8 mouse cellular contexts compared by ENCODE assay signal in genomic region chr13:115090069-115090976, GRCm38 (mm10). TPM values are rescaled to one million over a fixed set of nuclear protein-coding genes. Genes with fewer than 3 reads are reported as not detected.
DNase-seq lines count a peak whose midpoint lies in the region; ATAC-seq lines count a peak whose summit lies in the region.

TSS of gene Pelo (minus strand) at chr13:115090186.

- peak; percentile 97 for DNase-seq in CD4-positive, CD25-positive, alpha-beta regulatory T cell, adult 2 months (ENCODE audit: low read depth, low spot score)
- peak; percentile 84 for DNase-seq in fibroblast of lung, adult 2 months (ENCODE audit: low read depth)
- peak; percentile 98 for DNase-seq in kidney, postnatal 14 days
- peak; percentile 94 for DNase-seq in liver, embryonic 13.5 days
- DNase-seq in neural tube, embryonic 10.5 days (ENCODE audit: extremely low spot score, low spot score) = peak; percentile 90

- WGBS in heart, embryonic 14.5 days = under 1% methylated on average over 60 of the region's 60 CpGs
- under 1% methylated on average over 60 of the region's 60 CpGs for WGBS in liver, embryonic 13.5 days (ENCODE audit: insufficient replicate concordance)
- under 1% methylated on average over 60 of the region's 60 CpGs for WGBS in stomach, embryonic 16.5 days

- no peaks in the 10 kb centered on the region for H3K9me3 ChIP-seq in heart, embryonic 14.5 days (ENCODE audit: control insufficient read depth, low read length)
- no peaks in the 10 kb centered on the region for H3K9me3 ChIP-seq in liver, embryonic 13.5 days (replicated peaks)
- H3K9me3 ChIP-seq in stomach, embryonic 16.5 days (replicated peaks; ENCODE audit: control insufficient read depth, low read length) = no peaks in the 10 kb centered on the region

- ATAC-seq in heart, embryonic 14.5 days (ENCODE audit: insufficient number of reproducible peaks, insufficient read depth, low FRiP score, low read depth) = peak; percentile 92
- ATAC-seq in liver, embryonic 13.5 days (ENCODE audit: low read depth) = peak; percentile 88
- peak; percentile 93 for ATAC-seq in stomach, embryonic 16.5 days (ENCODE audit: insufficient read depth, low FRiP score)

- H3K4me2 ChIP-seq in heart, embryonic 14.5 days (ENCODE audit: low read length) = peak within 1 kb of the TSS; percentile 97
- peak within 1 kb of the TSS; percentile 97 for H3K4me2 ChIP-seq in liver, embryonic 13.5 days
- peak within 1 kb of the TSS; percentile 98 for H3K4me2 ChIP-seq in stomach, embryonic 16.5 days (ENCODE audit: low read depth, low read length)

- H3K36me3 ChIP-seq in heart, embryonic 14.5 days (ENCODE audit: control insufficient read depth, insufficient read depth, low read length) = peaks cover 31% of the 10 kb centered on the region
- H3K36me3 ChIP-seq in liver, embryonic 13.5 days = peaks cover 30% of the 10 kb centered on the region
- H3K36me3 ChIP-seq in stomach, embryonic 16.5 days (ENCODE audit: control insufficient read depth, insufficient read depth, low read length) = peaks cover 13% of the 10 kb centered on the region; the same call in 1 of the 2 replicates

- no peaks in the 10 kb centered on the region for H3K27me3 ChIP-seq in heart, embryonic 14.5 days (ENCODE audit: control insufficient read depth, insufficient read depth, low read length)
- H3K27me3 ChIP-seq in liver, embryonic 13.5 days = no peaks in the 10 kb centered on the region
- H3K27me3 ChIP-seq in stomach, embryonic 16.5 days (ENCODE audit: control insufficient read depth, insufficient read depth, low read length) = no peaks in the 10 kb centered on the region

- peak within 1 kb of the TSS; percentile 69 for H3K27ac ChIP-seq in brown adipose tissue, adult 24 weeks (replicated peaks; ENCODE audit: low read depth, low read length)
- H3K27ac ChIP-seq in heart, embryonic 14.5 days (replicated peaks in 1 of 2; ENCODE audit: control insufficient read depth in 1 of 2, insufficient read depth in 1 of 2, low read depth in 2 of 2, low read length in 2 of 2) = peak within 1 kb of the TSS; percentile 98 to 99
- H3K27ac ChIP-seq in liver, embryonic 13.5 days = peak within 1 kb of the TSS; percentile 99
- H3K27ac ChIP-seq in stomach, embryonic 16.5 days (ENCODE audit: low read length) = peak within 1 kb of the TSS; percentile 95

- H3K4me3 ChIP-seq in brown adipose tissue, adult 24 weeks (ENCODE audit: insufficient read depth, low read depth, low read length) = peak within 1 kb of the TSS; percentile 66
- peak within 1 kb of the TSS; percentile 57 to 73 for H3K4me3 ChIP-seq in heart, embryonic 14.5 days (ENCODE audit: control insufficient read depth in 1 of 2, insufficient read depth in 1 of 2, low read depth in 1 of 2, low read length in 2 of 2)
- peak within 1 kb of the TSS; percentile 84 for H3K4me3 ChIP-seq in liver, embryonic 13.5 days (replicated peaks)
- H3K4me3 ChIP-seq in stomach, embryonic 16.5 days (replicated peaks; ENCODE audit: low read length) = peak within 1 kb of the TSS; percentile 68

- peak within 1 kb of the TSS; percentile 90 for H3K9ac ChIP-seq in heart, embryonic 14.5 days (ENCODE audit: low read length)
- peak within 1 kb of the TSS; percentile 95 for H3K9ac ChIP-seq in liver, embryonic 13.5 days
- peak within 1 kb of the TSS; percentile 94 for H3K9ac ChIP-seq in stomach, embryonic 16.5 days (ENCODE audit: low read length)

- peaks cover 44% of the 10 kb centered on the region for H3K4me1 ChIP-seq in brown adipose tissue, adult 24 weeks (ENCODE audit: control insufficient read depth, insufficient read depth, insufficient read length, low read length)
- H3K4me1 ChIP-seq in heart, embryonic 14.5 days (ENCODE audit: control insufficient read depth in 2 of 2, insufficient read depth in 2 of 2, low read length in 2 of 2) = peaks cover 16 to 40% of the 10 kb centered on the region in 2 experiments
- peaks cover 47% of the 10 kb centered on the region for H3K4me1 ChIP-seq in liver, embryonic 13.5 days (replicated peaks)
- peaks cover 25% of the 10 kb centered on the region for H3K4me1 ChIP-seq in stomach, embryonic 16.5 days (ENCODE audit: control insufficient read depth, insufficient read depth, low read length)

RNA-seq across cellular contexts. Expression of gene Pelo, which starts in this region (rescaled TPM):
- 3.8 and 6.6 TPM in 2 replicates for polyA plus RNA-seq in brown adipose tissue, adult 24 weeks (2012; ENCODE audit: insufficient read depth, insufficient read length, missing spikeins)
- 6.8 and 7.3 TPM in 2 replicates for polyA plus RNA-seq in heart, embryonic 14.5 days (2014; fragmentation: Nextera tagmentation; extraction: Ambion mirVana)
- polyA plus RNA-seq in liver, embryonic 13.5 days (2015; fragmentation: Nextera tagmentation; extraction: Ambion mirVana) = 4.3 and 5.1 TPM in 2 replicates
- polyA plus RNA-seq in stomach, embryonic 16.5 days (2015; fragmentation: Nextera tagmentation; extraction: Ambion mirVana) = 3.4 and 3.7 TPM in 2 replicates

Comparison
In these comparisons a context has a peak if more than half of its experiments do, and no peak if none do; other contexts are left out.
1. Peak in every context shown above with its lines: DNase-seq, ATAC-seq, H3K4me3 ChIP-seq and H3K27ac ChIP-seq.